Mouse (Mus musculus) megakaryocyte, embryonic 14.5 days (primary cell): ENCODE measurements around the gene Mgat2.

Source experiments
- FLI1 ChIP-seq: IDR thresholded peaks from 2 replicates; pipeline ENCODE4 v1.6.1; 2012; ENCODE audit warnings: low read length, inconsistent platforms, mixed read lengths
- GATA1 ChIP-seq: IDR thresholded peaks from 3 replicates; pipeline ENCODE4 v1.6.1; 2012; ENCODE audit warnings: mixed read lengths, low read length, inconsistent platforms, borderline replicate concordance

DNA sequence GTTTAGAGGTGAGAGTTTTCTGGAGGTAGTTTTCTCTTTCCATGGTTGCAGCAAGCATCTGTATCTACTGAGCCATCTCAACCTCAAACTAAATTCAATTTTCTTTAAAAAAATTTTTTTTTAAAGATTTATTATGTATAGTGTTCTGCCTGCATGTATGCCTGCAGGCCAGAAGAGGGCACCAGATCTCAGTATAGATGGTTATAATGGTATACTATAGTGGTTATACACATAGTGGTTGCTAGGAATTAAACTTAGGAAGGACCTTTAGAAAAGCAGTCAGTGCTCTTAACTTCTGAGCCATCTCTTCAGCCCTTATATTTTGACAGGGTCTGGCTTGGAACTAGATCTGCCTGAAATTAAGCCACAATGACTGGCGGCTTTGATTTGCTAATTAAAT is 6.6 kb downstream of the Mgat2 start:
- TF ChIP-seq FLI1 (no peak), GATA1 (no peak)
